Mouse (Mus musculus): ENCODE measurements around the gene Ndufc2.
A peak's percentile ranks its signal among the peaks of the same experiment; 100 is the strongest.

DNA sequence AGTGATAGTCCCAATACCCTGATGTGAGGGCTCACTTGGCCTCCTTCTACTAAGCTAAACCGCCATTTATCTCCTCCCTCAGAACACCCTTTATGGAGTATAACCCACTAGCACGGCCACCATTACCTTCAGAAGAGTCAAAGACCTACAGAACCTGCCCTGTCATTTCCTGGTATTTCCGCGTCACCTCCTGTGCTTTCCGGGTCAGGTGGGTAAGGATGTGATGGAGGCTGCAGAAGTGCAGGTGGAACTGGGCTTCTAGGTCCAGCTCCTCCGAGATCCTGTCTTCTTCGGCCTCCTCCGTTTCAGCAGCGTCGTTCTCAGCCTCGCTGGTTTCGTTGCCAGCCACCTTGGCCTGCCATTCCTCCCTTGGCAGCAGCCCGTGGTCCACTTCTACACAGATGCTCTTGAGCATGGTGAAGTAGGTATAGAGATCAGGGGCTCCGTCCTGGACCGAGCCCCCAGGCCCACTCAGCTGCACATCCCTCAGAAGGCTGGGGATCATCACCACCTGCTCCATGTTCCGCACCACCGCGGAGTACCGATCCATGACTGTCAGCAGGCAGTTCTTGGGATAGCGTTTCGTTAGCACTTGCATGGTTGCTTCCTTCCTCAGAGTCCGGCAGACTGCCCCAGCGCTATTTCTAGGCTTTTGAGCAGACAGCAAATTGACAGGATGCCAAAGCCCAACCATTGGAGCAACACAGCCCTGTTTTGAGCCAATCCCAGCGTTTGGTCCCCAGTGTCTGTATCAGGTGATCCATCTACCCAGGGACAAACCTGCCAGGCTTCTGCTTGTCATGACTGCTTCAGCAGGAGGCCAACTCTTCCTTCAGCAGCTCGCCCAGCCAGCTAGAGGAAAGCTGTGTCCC, 17.3 kb downstream of the Ndufc2 start, which contains the start of gene Thrsp:
- TF ChIP-seq POLR2A (IDR thresholded peaks at IDR 0.05; ENCODE audit: insufficient read depth, low read depth, low read length) (peak; percentile 96), CTCF (IDR thresholded peaks at IDR 0.05) (no peak), EP300 (IDR thresholded peaks at IDR 0.05; ENCODE audit: insufficient read depth, low read depth, low read length) (peak; percentile 78)

Measured in heart, adult 2 months (tissue).